Mouse (Mus musculus) limb, embryonic 13.5 days (tissue): ENCODE results near the gene Celf5. TPM values are rescaled to one million over a fixed set of nuclear protein-coding genes. Genes with fewer than 3 reads are reported as not detected.

ENCODE experiments used
- ATAC-seq: fragments of 200-750 bp; cut with Nextera tagmentation; 2 replicates; pipeline ENCODE4 v1.8.0; 2017; ENCODE audit warnings: low read depth, moderate number of reproducible peaks, moderate TSS enrichment; ENCODE audit not compliant: low FRiP score
- H3K27ac ChIP-seq: fragments of 300-500 bp; sonication (generic); 2 replicates; pipeline ENCODE4 v1.5.1; 2015; ENCODE audit warnings: inconsistent platforms, mild to moderate bottlenecking, moderate library complexity
- H3K27me3 ChIP-seq: fragments of 300-500 bp; sonication (generic); 2 replicates; pipeline ENCODE4 v1.6.1; 2015; ENCODE audit warnings: mild to moderate bottlenecking, inconsistent platforms
- H3K36me3 ChIP-seq: fragments of 300-500 bp; sonication (generic); 2 replicates; pipeline ENCODE4 v1.6.1; 2015; ENCODE audit warnings: inconsistent platforms, mild to moderate bottlenecking, moderate library complexity
- H3K4me1 ChIP-seq: fragments of 300-500 bp; sonication (generic); 2 replicates; pipeline ENCODE4 v1.6.1; 2015; ENCODE audit warnings: inconsistent platforms
- H3K4me2 ChIP-seq: fragments of 300-500 bp; sonication (generic); replicated peaks from 2 replicates; pipeline ENCODE4 v1.6.1; 2015; ENCODE audit warnings: inconsistent platforms, mild to moderate bottlenecking, moderate library complexity
- H3K4me3 ChIP-seq: fragments of 300-500 bp; sonication (generic); 2 replicates; pipeline ENCODE4 v1.5.1; 2015; ENCODE audit warnings: moderate library complexity, mild to moderate bottlenecking, inconsistent platforms
- H3K9ac ChIP-seq: fragments of 300-500 bp; sonication (generic); 2 replicates; pipeline ENCODE4 v1.6.1; 2015; ENCODE audit warnings: mild to moderate bottlenecking, inconsistent platforms
- H3K9me3 ChIP-seq: fragments of 300-500 bp; sonication (generic); 2 replicates; pipeline ENCODE4 v1.6.1; 2016; ENCODE audit warnings: inconsistent platforms
- WGBS: fragments of 180-500 bp; shearing (Covaris S2); methylation state at CpG from one replicate; pipeline ENCODE4 v1.1.7; 2015; 5-methylcytosine and 5-hydroxymethylcytosine counted together
- microRNA-seq: library from miRNA; unstranded; fragments of <30 nt; microRNA quantifications from one replicate; pipeline ENCODE4, GENCODE M21; 2016
- polyA plus RNA-seq: library from polyadenylated mRNA; unstranded; fragments of >200 nt; fragmentation: Nextera tagmentation; extraction: Ambion mirVana; gene quantifications from 2 replicates; pipeline ENCODE4 v1.2.1, GENCODE M21; 2015

Gene Celf5
- polyA plus RNA-seq, 1 experiment from 2014 or later, result 1.6 TPM

- ATAC-seq, result 0 out of 2 replicates have a peak, but pooled peaks have one; percentile 6
- H3K4me2 ChIP-seq, result peak overlapping the region; percentile 48
- H3K27ac ChIP-seq, result peak overlapping the region; percentile 91; the same call in 1 of the 2 replicates
- H3K27me3 ChIP-seq, result peaks cover 2% of the 10 kb centered on the region
- H3K9me3 ChIP-seq, result no peaks in the 10 kb centered on the region
- H3K9ac ChIP-seq, result 0 out of 2 replicates have a peak overlapping the region, but pooled peaks have one; percentile 19
- H3K36me3 ChIP-seq, result peaks cover 26% of the 10 kb centered on the region
- peaks cover 98% of the 10 kb centered on the region for H3K4me1 ChIP-seq
- H3K4me3 ChIP-seq, result no peak overlapping the region; the same call in 1 of the 2 replicates
- WGBS, result 25% methylated on average over 26 of the region's 26 CpGs
Observed at GRCm38 (mm10) chr10:81413310-81414261, 68.9 kb downstream of the Celf5 start.

GRCm38 (mm10) chr10:81412586-81413309 lies 69.8 kb downstream of the Celf5 start:
- peak overlapping the region; percentile 43; the same call in 1 of the 2 replicates for H3K9ac ChIP-seq
- H3K27me3 ChIP-seq, result peaks cover 9% of the 10 kb centered on the region
- H3K27ac ChIP-seq, result peak overlapping the region; percentile 85; the same call in 1 of the 2 replicates
- ATAC-seq, result no peak
- 79% methylated on average over 16 of the region's 16 CpGs for WGBS
- no peaks in the 10 kb centered on the region for H3K9me3 ChIP-seq
- H3K4me3 ChIP-seq, result no peak overlapping the region
- H3K36me3 ChIP-seq, result peaks cover 35% of the 10 kb centered on the region
- H3K4me1 ChIP-seq, result peaks cover 98% of the 10 kb centered on the region
- no peak overlapping the region for H3K4me2 ChIP-seq

- peaks cover 18% of the 10 kb centered on the region for H3K27me3 ChIP-seq
- 67% methylated on average over 18 of the region's 18 CpGs for WGBS
- H3K9ac ChIP-seq, result 0 out of 2 replicates have a peak overlapping the region, but pooled peaks have one; percentile 31
- H3K4me2 ChIP-seq, result peak overlapping the region; percentile 19; the same call in 1 of the 2 replicates
- H3K4me1 ChIP-seq, result peaks cover 98% of the 10 kb centered on the region
- H3K4me3 ChIP-seq, result no peak overlapping the region
- H3K9me3 ChIP-seq, result no peaks in the 10 kb centered on the region
- peaks cover 45% of the 10 kb centered on the region for H3K36me3 ChIP-seq
- no peak for ATAC-seq
- H3K27ac ChIP-seq, result peak overlapping the region; percentile 85
Observed at GRCm38 (mm10) chr10:81411471-81412400, 70.8 kb downstream of the Celf5 start.

- 66% methylated on average over 9 of the region's 9 CpGs for WGBS
- no peak overlapping the region for H3K4me3 ChIP-seq
- H3K9me3 ChIP-seq, result no peaks in the 10 kb centered on the region
- peaks cover 52% of the 10 kb centered on the region for H3K36me3 ChIP-seq
- no peak overlapping the region for H3K4me2 ChIP-seq
- no peak for ATAC-seq
- peak overlapping the region; percentile 85 for H3K27ac ChIP-seq
- peaks cover 98% of the 10 kb centered on the region for H3K4me1 ChIP-seq
- 0 out of 2 replicates have a peak overlapping the region, but pooled peaks have one; percentile 31 for H3K9ac ChIP-seq
- peaks cover 18% of the 10 kb centered on the region for H3K27me3 ChIP-seq
Observed at GRCm38 (mm10) chr10:81410981-81411380, 71.5 kb downstream of the Celf5 start.

GRCm38 (mm10) chr10:81410350-81410749 lies 72.2 kb downstream of the Celf5 start:
- peaks cover 93% of the 10 kb centered on the region for H3K4me1 ChIP-seq
- H3K36me3 ChIP-seq, result peaks cover 57% of the 10 kb centered on the region
- H3K27ac ChIP-seq, result peak overlapping the region; percentile 85; the same call in 1 of the 2 replicates
- WGBS, result 59% methylated on average over 4 of the region's 4 CpGs
- H3K4me3 ChIP-seq, result no peak overlapping the region
- H3K9ac ChIP-seq, result no peak overlapping the region
- no peak for ATAC-seq
- no peak overlapping the region for H3K4me2 ChIP-seq
- peaks cover 24% of the 10 kb centered on the region for H3K27me3 ChIP-seq
- no peaks in the 10 kb centered on the region for H3K9me3 ChIP-seq

- ATAC-seq, result no peak
- Histone ChIP-seq H3K27ac (peak overlapping the region; percentile 48; the same call in 1 of the 2 replicates), H3K27me3 (peaks cover 24% of the 10 kb centered on the region), H3K9ac (no peak overlapping the region), H3K4me3 (no peak overlapping the region), H3K4me1 (peaks cover 87% of the 10 kb centered on the region), H3K4me2 (0 out of 2 replicates have a peak overlapping the region, but pooled peaks have one; percentile 9), H3K36me3 (peaks cover 61% of the 10 kb centered on the region), H3K9me3 (no peaks in the 10 kb centered on the region)
- WGBS, result 14% methylated on average over 8 of the region's 8 CpGs
Observed at GRCm38 (mm10) chr10:81409330-81409729, 73.2 kb downstream of the Celf5 start.

Small RNAs within 50 kb of the gene (microRNA-seq; reads per million reads assigned to microRNA genes)
- gene Gm25595 (not detected), gene Mir1191b (not detected)

Other genes starting within 250 kb of the Celf5 start
- 11.5 and 11.6 TPM in 2 replicates for gene Zfr2, start 249.6 kb downstream of the Celf5 start, polyA plus RNA-seq
- gene Matk, start 229.8 kb downstream of the Celf5 start, polyA plus RNA-seq, result 4.7 and 5.4 TPM in 2 replicates
- 206 and 213 TPM in 2 replicates for gene Mrpl54, start 215.8 kb downstream of the Celf5 start, polyA plus RNA-seq
- 63.3 and 63.5 TPM in 2 replicates for gene Apba3, start 215.7 kb downstream of the Celf5 start, polyA plus RNA-seq
- gene Tjp3, start 191.1 kb downstream of the Celf5 start, polyA plus RNA-seq, result 2.6 and 2.9 TPM in 2 replicates
- gene Pip5k1c, start 189.7 kb downstream of the Celf5 start, polyA plus RNA-seq, result 51.5 and 58.5 TPM in 2 replicates
- 41.8 and 42.3 TPM in 2 replicates for gene Cactin, start 161.6 kb downstream of the Celf5 start, polyA plus RNA-seq
- 5.2 and 7.8 TPM in 2 replicates for gene Tbxa2r, start 154.0 kb downstream of the Celf5 start, polyA plus RNA-seq
- 0.06 TPM in 1 of 2 replicates, not detected in the other for gene Gipc3, start 139.4 kb downstream of the Celf5 start, polyA plus RNA-seq
- 106 and 109 TPM in 2 replicates for gene Hmg20b, start 132.2 kb downstream of the Celf5 start, polyA plus RNA-seq
- 12.2 and 13.6 TPM in 2 replicates for gene Mfsd12, start 125.2 kb downstream of the Celf5 start, polyA plus RNA-seq
- gene 4930404N11Rik, start 116.9 kb downstream of the Celf5 start, polyA plus RNA-seq, result 0.97 and 1.0 TPM in 2 replicates
- 111 and 112 TPM in 2 replicates for gene Fzr1, start 104.2 kb downstream of the Celf5 start, polyA plus RNA-seq
- gene Dohh, start 98.3 kb downstream of the Celf5 start, polyA plus RNA-seq, result 72.7 and 79.4 TPM in 2 replicates
- 3.3 and 4.0 TPM in 2 replicates for gene Gm48551, start 98.2 kb downstream of the Celf5 start, polyA plus RNA-seq
- 1.7 and 1.9 TPM in 2 replicates for gene Gm48552, start 93.7 kb downstream of the Celf5 start, polyA plus RNA-seq
- 4.2 and 4.7 TPM in 2 replicates for gene Smim24, start 89.7 kb downstream of the Celf5 start, polyA plus RNA-seq
- 77.2 and 82.8 TPM in 2 replicates for gene Nfic, start 27.1 kb downstream of the Celf5 start, polyA plus RNA-seq
- 98.0 and 102 TPM in 2 replicates for gene Ncln, start 13.7 kb upstream of the Celf5 start, polyA plus RNA-seq
- 0.28 and 0.53 TPM in 2 replicates for gene S1pr4, start 17.4 kb upstream of the Celf5 start, polyA plus RNA-seq
- 1.6 and 1.9 TPM in 2 replicates for gene Gna15, start 41.5 kb upstream of the Celf5 start, polyA plus RNA-seq
- 89.8 and 89.9 TPM in 2 replicates for gene Gna11, start 62.5 kb upstream of the Celf5 start, polyA plus RNA-seq
- 477 and 492 TPM in 2 replicates for gene Aes, start 76.8 kb upstream of the Celf5 start, polyA plus RNA-seq
- gene Tle2, start 91.9 kb upstream of the Celf5 start, polyA plus RNA-seq, result 68.8 and 69.8 TPM in 2 replicates
- gene Tle6, start 118.4 kb upstream of the Celf5 start, polyA plus RNA-seq, result 13.8 and 18.4 TPM in 2 replicates
- gene BC025920, start 123.6 kb upstream of the Celf5 start, polyA plus RNA-seq, result 1.3 and 1.5 TPM in 2 replicates
- 60.3 and 61.9 TPM in 2 replicates for gene Sirt6, start 145.1 kb upstream of the Celf5 start, polyA plus RNA-seq
- gene Ankrd24, start 145.8 kb upstream of the Celf5 start, polyA plus RNA-seq, result 11.6 and 12.1 TPM in 2 replicates
- gene Gm10778, start 166.3 kb upstream of the Celf5 start, polyA plus RNA-seq, result 5.1 and 5.3 TPM in 2 replicates
- gene Zfp433, start 222.1 kb upstream of the Celf5 start, polyA plus RNA-seq, result 15.2 and 16.1 TPM in 2 replicates